Mouse (Mus musculus) erythroblast, embryonic 14.5 days (primary cell): Measurements from ENCODE around the gene Tcea2. TPM values are rescaled to one million over a fixed set of nuclear protein-coding genes. Genes with fewer than 3 reads are reported as not detected.

ENCODE experiments used
- H3K27me3 ChIP-seq: 2 replicates; pipeline ENCODE4 v1.6.1; 2012; ENCODE audit warnings: inconsistent platforms; ENCODE audit not compliant: control insufficient read depth
- H3K36me3 ChIP-seq: 2 replicates; pipeline ENCODE4 v1.6.1; 2012; ENCODE audit warnings: mild to moderate bottlenecking, inconsistent platforms; ENCODE audit not compliant: control insufficient read depth
- H3K4me1 ChIP-seq: 2 replicates; pipeline ENCODE4 v1.6.1; 2012; ENCODE audit warnings: inconsistent platforms; ENCODE audit not compliant: control insufficient read depth
- H3K4me3 ChIP-seq: replicated peaks from 2 replicates; pipeline ENCODE3; 2012; ENCODE audit warnings: moderate library complexity, mild to moderate bottlenecking, inconsistent platforms
- H3K9me3 ChIP-seq: 2 replicates; pipeline ENCODE4 v1.6.1; 2012; ENCODE audit warnings: low read length, inconsistent platforms, mixed read lengths; ENCODE audit not compliant: control insufficient read depth
- GATA1 ChIP-seq: IDR thresholded peaks from 2 replicates; pipeline ENCODE4 v1.6.1; 2012; ENCODE audit warnings: low read length, inconsistent platforms, mixed read lengths
- TAL1 ChIP-seq: IDR thresholded peaks from 3 replicates; pipeline ENCODE4 v1.6.1; 2012; ENCODE audit warnings: low read length, inconsistent platforms, mixed read lengths
- polyA plus RNA-seq: library from polyadenylated mRNA; stranded (reverse); fragments of >175 nt; gene quantifications from 2 replicates; pipeline ENCODE4 v1.2.3, GENCODE M21; 2012

The Tcea2 gene
- polyA plus RNA-seq, 1 experiment, result not detected

GRCm38 (mm10) chr2:181681978-181682377, 1.9 kb downstream of the Tcea2 start:
- Histone ChIP-seq H3K36me3 (no peaks in the 10 kb centered on the region; the same call in 1 of the 2 replicates), H3K4me3 (no peak overlapping the region), H3K9me3 (no peaks in the 10 kb centered on the region), H3K4me1 (peaks cover 15% of the 10 kb centered on the region), H3K27me3 (peaks cover 24% of the 10 kb centered on the region)
- TF ChIP-seq GATA1 (no peak), TAL1 (no peak)

- TF ChIP-seq TAL1 (no peak), GATA1 (no peak)
- H3K4me1 ChIP-seq, result peaks cover 15% of the 10 kb centered on the region
- H3K4me3 ChIP-seq, result no peak overlapping the region
- peaks cover 21% of the 10 kb centered on the region for H3K27me3 ChIP-seq
- no peaks in the 10 kb centered on the region; the same call in 1 of the 2 replicates for H3K36me3 ChIP-seq
- no peaks in the 10 kb centered on the region for H3K9me3 ChIP-seq
These were observed 3.3 kb downstream of the Tcea2 start for GRCm38 (mm10) chr2:181683381-181683780.

GRCm38 (mm10) chr2:181684713-181685112, 4.6 kb downstream of the Tcea2 start:
- TF ChIP-seq GATA1 (no peak), TAL1 (no peak)
- Histone ChIP-seq H3K4me3 (no peak overlapping the region), H3K9me3 (no peaks in the 10 kb centered on the region), H3K4me1 (peaks cover 11% of the 10 kb centered on the region), H3K27me3 (peaks cover 20% of the 10 kb centered on the region), H3K36me3 (peaks cover 4% of the 10 kb centered on the region; the same call in 1 of the 2 replicates)

GRCm38 (mm10) chr2:181685686-181686085, 5.6 kb downstream of the Tcea2 start:
- H3K4me1 ChIP-seq, result peaks cover 2% of the 10 kb centered on the region
- no peaks in the 10 kb centered on the region for H3K9me3 ChIP-seq
- H3K27me3 ChIP-seq, result peaks cover 10% of the 10 kb centered on the region
- H3K4me3 ChIP-seq, result no peak overlapping the region
- TF ChIP-seq TAL1 (no peak), GATA1 (no peak)
- peaks cover 4% of the 10 kb centered on the region; the same call in 1 of the 2 replicates for H3K36me3 ChIP-seq

- peaks cover 4% of the 10 kb centered on the region; the same call in 1 of the 2 replicates for H3K36me3 ChIP-seq
- no peaks in the 10 kb centered on the region for H3K4me1 ChIP-seq
- no peaks in the 10 kb centered on the region for H3K9me3 ChIP-seq
- no peak for TF ChIP-seq TAL1
- TF ChIP-seq GATA1, result no peak
- no peak overlapping the region for H3K4me3 ChIP-seq
- peaks cover 4% of the 10 kb centered on the region for H3K27me3 ChIP-seq
These were observed 7.5 kb downstream of the Tcea2 start for GRCm38 (mm10) chr2:181687586-181687985.

- TF ChIP-seq GATA1 (no peak), TAL1 (no peak)
- Histone ChIP-seq H3K4me1 (peaks cover 11% of the 10 kb centered on the region), H3K36me3 (peaks cover 4% of the 10 kb centered on the region; the same call in 1 of the 2 replicates), H3K9me3 (no peaks in the 10 kb centered on the region), H3K4me3 (no peak overlapping the region), H3K27me3 (peaks cover 24% of the 10 kb centered on the region)
These were observed 9.5 kb downstream of the Tcea2 start for GRCm38 (mm10) chr2:181689466-181690160.

- peaks cover 30% of the 10 kb centered on the region for H3K27me3 ChIP-seq
- H3K9me3 ChIP-seq, result no peaks in the 10 kb centered on the region
- no peak for TF ChIP-seq GATA1
- TF ChIP-seq TAL1, result no peak
- H3K36me3 ChIP-seq, result peaks cover 4% of the 10 kb centered on the region; the same call in 1 of the 2 replicates
- no peak overlapping the region for H3K4me3 ChIP-seq
- peaks cover 11% of the 10 kb centered on the region for H3K4me1 ChIP-seq
These were observed 11.0 kb downstream of the Tcea2 start for GRCm38 (mm10) chr2:181691083-181691482.

- peaks cover 30% of the 10 kb centered on the region for H3K27me3 ChIP-seq
- H3K9me3 ChIP-seq, result no peaks in the 10 kb centered on the region
- H3K4me1 ChIP-seq, result peaks cover 11% of the 10 kb centered on the region
- H3K4me3 ChIP-seq, result no peak overlapping the region
- peaks cover 4% of the 10 kb centered on the region; the same call in 1 of the 2 replicates for H3K36me3 ChIP-seq
- TF ChIP-seq GATA1 (no peak), TAL1 (no peak)
These were observed 11.5 kb downstream of the Tcea2 start for GRCm38 (mm10) chr2:181691571-181691970.

GRCm38 (mm10) chr2:181692304-181692703, 12.2 kb downstream of the Tcea2 start:
- peaks cover 4% of the 10 kb centered on the region; the same call in 1 of the 2 replicates for H3K36me3 ChIP-seq
- peaks cover 30% of the 10 kb centered on the region for H3K27me3 ChIP-seq
- H3K9me3 ChIP-seq, result no peaks in the 10 kb centered on the region
- peaks cover 11% of the 10 kb centered on the region for H3K4me1 ChIP-seq
- no peak for TF ChIP-seq GATA1
- TF ChIP-seq TAL1, result no peak
- H3K4me3 ChIP-seq, result no peak overlapping the region
